Mouse (Mus musculus) liver, adult 2 months (tissue): ENCODE results near the gene Grik3.

Source experiments
- CTCF ChIP-seq: fragments of 200-500 bp; IDR thresholded peaks from 2 replicates; pipeline ENCODE4 v1.5.1; 2011; ENCODE audit warnings: low read depth, low read length, control low read depth
- POLR2A ChIP-seq: fragments of 200-500 bp; IDR thresholded peaks from 2 replicates; pipeline ENCODE4 v1.6.1; 2011; ENCODE audit warnings: low read length, control low read depth; ENCODE audit not compliant: insufficient read depth; ENCODE audit errors: extremely low read depth

- TF ChIP-seq CTCF: no peak
- TF ChIP-seq POLR2A: no peak
These were observed 99.9 kb downstream of the Grik3 start for GRCm38 (mm10) chr4:125590241-125590919.
